Mouse (Mus musculus): ENCODE data around the gene Pla2g1b.
"Not testable (repeated sequence)": the region's sequence is repeated elsewhere in the genome, so short reads cannot be mapped to it uniquely, and the experiment has no call there.

Pla2g1b gene

GRCm38 (mm10) chr5:115505617-115506016, 39.6 kb downstream of the Pla2g1b start:
- DNase-seq (ENCODE audit: low spot score in 2 of 2): not testable (repeated sequence)

- peak; percentile 86 for DNase-seq (ENCODE audit: low spot score in 2 of 2)
Observed at GRCm38 (mm10) chr5:115506454-115507201, 40.6 kb downstream of the Pla2g1b start, which contains the start of gene Pxn. TSS of gene Pxn (plus strand) at chr5:115506676.

GRCm38 (mm10) chr5:115507267-115507980, 41.4 kb downstream of the Pla2g1b start:
- DNase-seq (ENCODE audit: low spot score in 2 of 2): no peak

- no peak for DNase-seq (ENCODE audit: low spot score in 2 of 2)
Observed at GRCm38 (mm10) chr5:115507981-115508858, 42.2 kb downstream of the Pla2g1b start.

GRCm38 (mm10) chr5:115508859-115509147, 42.7 kb downstream of the Pla2g1b start:
- no peak for DNase-seq (ENCODE audit: low spot score in 2 of 2)

GRCm38 (mm10) chr5:115509321-115509761, 43.3 kb downstream of the Pla2g1b start:
- DNase-seq (ENCODE audit: low spot score in 2 of 2): no peak

GRCm38 (mm10) chr5:115509790-115510689, 44.0 kb downstream of the Pla2g1b start:
- no peak for DNase-seq (ENCODE audit: low spot score in 2 of 2)

GRCm38 (mm10) chr5:115512375-115512774, 46.3 kb downstream of the Pla2g1b start:
- DNase-seq (ENCODE audit: low spot score in 2 of 2): no peak

- DNase-seq (ENCODE audit: low spot score in 2 of 2): no peak
Observed at GRCm38 (mm10) chr5:115513246-115513645, 47.2 kb downstream of the Pla2g1b start.

GRCm38 (mm10) chr5:115513721-115514120, 47.7 kb downstream of the Pla2g1b start:
- no peak for DNase-seq (ENCODE audit: low spot score in 2 of 2)

GRCm38 (mm10) chr5:115514346-115514745, 48.3 kb downstream of the Pla2g1b start:
- DNase-seq (ENCODE audit: low spot score in 2 of 2): no peak

GRCm38 (mm10) chr5:115514896-115515587, 49.0 kb downstream of the Pla2g1b start:
- DNase-seq (ENCODE audit: low spot score in 2 of 2): peak in 1 of 2 experiments; percentile 32

- no peak for DNase-seq (ENCODE audit: low spot score in 2 of 2)
Observed at GRCm38 (mm10) chr5:115516081-115516907, 50.2 kb downstream of the Pla2g1b start.

- DNase-seq (ENCODE audit: low spot score in 2 of 2): no peak
Observed at GRCm38 (mm10) chr5:115516908-115517307, 50.8 kb downstream of the Pla2g1b start.

- no peak for DNase-seq (ENCODE audit: low spot score in 2 of 2)
Observed at GRCm38 (mm10) chr5:115517501-115517900, 51.4 kb downstream of the Pla2g1b start.

GRCm38 (mm10) chr5:115518214-115518613, 52.2 kb downstream of the Pla2g1b start:
- DNase-seq (ENCODE audit: low spot score in 2 of 2): not testable (repeated sequence)

- no peak for DNase-seq (ENCODE audit: low spot score in 2 of 2)
Observed at GRCm38 (mm10) chr5:115520325-115520869, 54.3 kb downstream of the Pla2g1b start.

GRCm38 (mm10) chr5:115521553-115522461, 55.7 kb downstream of the Pla2g1b start:
- DNase-seq (ENCODE audit: low spot score in 2 of 2): no peak
